Mouse (Mus musculus) ES-E14 (cell line): Measurements from ENCODE around the gene Lbp.

Experiments used
- CHD2 ChIP-seq: IDR thresholded peaks from 2 replicates; pipeline ENCODE4 v1.6.1; 2014; ENCODE audit warnings: mild to moderate bottlenecking, low read depth, low read length, inconsistent platforms
- HCFC1 ChIP-seq: IDR thresholded peaks from 2 replicates; pipeline ENCODE4 v1.6.1; 2012; ENCODE audit warnings: low read length, inconsistent platforms, borderline replicate concordance; ENCODE audit not compliant: insufficient read depth
- MAFK ChIP-seq: IDR thresholded peaks from 2 replicates; pipeline ENCODE4 v1.6.1; 2014; ENCODE audit warnings: mild to moderate bottlenecking, low read depth, low read length, inconsistent platforms; ENCODE audit not compliant: insufficient read depth
- ZC3H11A ChIP-seq: IDR thresholded peaks from 2 replicates; pipeline ENCODE4 v1.6.1; 2012; ENCODE audit warnings: low read depth, mild to moderate bottlenecking, inconsistent platforms, low read length, borderline replicate concordance
- ZNF384 ChIP-seq: IDR thresholded peaks from 2 replicates; pipeline ENCODE4 v1.6.1; 2012; ENCODE audit warnings: low read depth, low read length, inconsistent platforms

DNA sequence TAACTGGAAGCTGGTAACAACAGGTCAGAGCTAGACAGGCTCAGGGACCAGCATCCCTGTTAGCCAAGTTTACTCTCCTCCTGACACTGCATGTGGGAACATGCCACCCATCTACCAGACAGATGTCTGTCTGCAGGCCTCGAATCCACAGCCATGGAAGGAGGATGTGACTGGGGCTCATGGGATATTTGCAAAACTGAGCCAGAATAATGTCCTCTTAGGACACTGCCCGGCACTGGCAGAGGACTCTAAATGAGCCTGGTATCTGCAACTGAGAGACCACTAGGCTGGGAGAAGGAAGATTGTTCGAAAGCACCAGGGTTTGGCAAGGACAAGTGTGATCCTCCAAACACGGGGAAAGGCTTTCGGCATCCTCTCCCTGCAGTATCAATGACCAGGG lies 49.8 kb downstream of the Lbp start:
- TF ChIP-seq CHD2: no peak
- TF ChIP-seq ZNF384: no peak
- no peak for TF ChIP-seq HCFC1
- no peak for TF ChIP-seq ZC3H11A
- TF ChIP-seq MAFK: no peak
